Mouse (Mus musculus) retina, postnatal 7 days (tissue): Measurements from ENCODE around the gene Gm5148.
A peak's percentile ranks its signal among the peaks of the same experiment; 100 is the strongest.

Experiments used
- DNase-seq: peaks from one replicate; pipeline ENCODE4 v3.0.0-alpha.2; 2012; ENCODE audit warnings: low read depth, low spot score

Gene Gm5148

GRCm38 (mm10) chr3:37693552-37693951 lies 30.7 kb downstream of the Gm5148 start:
- DNase-seq = no peak

GRCm38 (mm10) chr3:37692945-37693344 lies 31.3 kb downstream of the Gm5148 start:
- DNase-seq = no peak

- DNase-seq = no peak
These were observed 36.9 kb downstream of the Gm5148 start for GRCm38 (mm10) chr3:37687158-37687980.

GRCm38 (mm10) chr3:37686751-37687150 lies 37.5 kb downstream of the Gm5148 start:
- DNase-seq = no peak

GRCm38 (mm10) chr3:37686219-37686618 lies 38.1 kb downstream of the Gm5148 start:
- DNase-seq = no peak

- DNase-seq = no peak
These were observed 48.0 kb downstream of the Gm5148 start for GRCm38 (mm10) chr3:37676291-37676690.

GRCm38 (mm10) chr3:37675056-37675525 lies 49.2 kb downstream of the Gm5148 start:
- DNase-seq = no peak

- no peak for DNase-seq
These were observed 50.6 kb downstream of the Gm5148 start for GRCm38 (mm10) chr3:37673513-37674261.

- no peak for DNase-seq
These were observed 51.8 kb downstream of the Gm5148 start for GRCm38 (mm10) chr3:37672266-37673040.

GRCm38 (mm10) chr3:37669100-37669499 lies 55.2 kb downstream of the Gm5148 start:
- no peak for DNase-seq

GRCm38 (mm10) chr3:37668652-37669051 lies 55.6 kb downstream of the Gm5148 start:
- DNase-seq = no peak

- DNase-seq = no peak
These were observed 56.6 kb downstream of the Gm5148 start for GRCm38 (mm10) chr3:37667736-37668135.

GRCm38 (mm10) chr3:37667119-37667467 lies 57.2 kb downstream of the Gm5148 start:
- DNase-seq = no peak

- DNase-seq = peak; percentile 31
These were observed 57.8 kb downstream of the Gm5148 start for GRCm38 (mm10) chr3:37666291-37667118.
